Mouse (Mus musculus): ENCODE results near the gene Ulk4. TPM values are rescaled to one million over a fixed set of nuclear protein-coding genes. Genes with fewer than 3 reads are reported as not detected.

The Ulk4 gene
- polyA plus RNA-seq, 1 experiment from 2014 or later: 122 TPM

DNA sequence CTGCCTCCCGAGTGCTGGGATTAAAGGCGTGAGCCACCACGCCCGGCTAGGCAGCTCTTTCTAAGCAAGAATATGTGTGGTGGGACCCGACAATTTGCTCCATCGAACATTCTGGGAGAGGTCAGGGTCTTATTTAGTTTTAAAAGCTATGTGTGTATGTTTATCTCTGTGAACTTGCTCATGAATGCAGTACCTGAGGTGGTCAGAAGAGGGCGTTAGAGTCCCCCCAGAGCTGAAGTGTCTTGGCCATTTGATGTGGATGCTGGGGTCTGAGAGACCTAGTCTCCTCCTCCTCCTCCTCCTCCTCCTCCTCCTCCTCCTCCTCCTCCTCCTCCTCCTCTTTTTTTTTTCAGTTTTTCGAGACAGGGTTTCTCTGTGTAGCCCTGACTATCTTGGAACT, 25.5 kb upstream of the Ulk4 start:
- ATAC-seq (no peak), DNase-seq (ENCODE audit: low spot score) (no peak)
- Histone ChIP-seq H3K9ac (replicated peaks; ENCODE audit: low read depth) (no peak overlapping the region), H3K36me3 (ENCODE audit: insufficient read depth, low read length) (no peaks in the 10 kb centered on the region), H3K9me3 (ENCODE audit: low read length) (no peaks in the 10 kb centered on the region), H3K27ac (ENCODE audit: low read length) (no peak overlapping the region), H3K4me1 (ENCODE audit: insufficient read depth, low read depth, low read length) (peaks cover 11% of the 10 kb centered on the region; the same call in 1 of the 2 replicates), H3K27me3 (replicated peaks; ENCODE audit: insufficient read depth, low read length) (no peaks in the 10 kb centered on the region), H3K4me2 (replicated peaks; ENCODE audit: low read depth, low read length) (no peak overlapping the region), H3K4me3 (ENCODE audit: low read depth, low read length) (no peak overlapping the region)
- TF ChIP-seq EP300 (IDR thresholded peaks at IDR 0.05) (no peak), CTCF (IDR thresholded peaks at IDR 0.05) (peak; percentile 52)
- WGBS: 86% methylated on average over 8 of the region's 8 CpGs

DNA sequence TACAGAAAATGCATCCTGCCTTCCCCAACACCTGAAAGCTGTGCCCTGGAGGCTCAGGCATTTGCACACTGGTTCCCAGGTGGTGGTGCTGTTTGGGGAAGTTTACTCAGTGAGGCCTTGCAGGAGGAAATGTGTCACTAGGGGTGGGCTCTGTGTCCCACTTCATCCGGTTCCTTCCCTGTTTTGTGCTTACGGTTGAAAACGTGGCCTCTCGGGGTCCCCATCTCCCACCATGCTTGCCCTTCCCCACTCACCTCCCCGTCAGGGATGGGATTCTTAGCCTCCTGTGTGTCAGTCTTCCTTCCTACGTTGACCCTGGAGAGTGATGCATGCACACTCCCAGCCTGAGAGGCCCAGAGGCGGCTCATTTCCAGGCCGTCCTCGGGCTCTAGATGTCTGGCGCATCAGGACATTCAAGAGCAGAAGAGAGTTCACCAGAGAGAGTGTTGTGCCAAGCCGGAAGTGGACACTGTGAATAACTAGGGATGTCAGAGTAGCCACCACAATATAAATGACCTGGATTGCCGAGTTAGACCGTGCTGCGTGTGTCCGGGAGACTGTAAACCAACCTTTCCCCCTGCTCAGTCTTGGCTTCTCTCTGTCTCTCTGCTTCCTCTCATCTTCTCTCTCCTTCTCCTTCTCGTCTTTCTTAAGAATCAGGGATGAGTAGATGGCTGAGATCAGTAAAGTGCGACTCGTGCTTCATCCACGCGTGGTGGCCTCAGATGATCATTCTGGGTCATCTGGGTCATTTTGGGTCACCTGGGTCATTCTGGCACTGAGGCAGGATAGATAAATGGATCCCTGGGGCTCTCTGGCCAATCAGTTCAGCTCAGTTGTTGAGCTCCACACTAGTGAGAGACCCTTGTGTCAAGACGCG, 24.3 kb upstream of the Ulk4 start:
- H3K4me1 ChIP-seq (ENCODE audit: insufficient read depth, low read depth, low read length): peaks cover 15% of the 10 kb centered on the region; the same call in 1 of the 2 replicates
- no peak for TF ChIP-seq EP300 (IDR thresholded peaks at IDR 0.05)
- TF ChIP-seq CTCF (IDR thresholded peaks at IDR 0.05): peak; percentile 42
- H3K9me3 ChIP-seq (ENCODE audit: low read length): no peaks in the 10 kb centered on the region
- ATAC-seq (no peak), DNase-seq (ENCODE audit: low spot score) (no peak)
- H3K27ac ChIP-seq (ENCODE audit: low read length): peak overlapping the region; percentile 38; the same call in 1 of the 2 replicates
- WGBS: 64% methylated on average over 22 of the region's 22 CpGs
- H3K4me3 ChIP-seq (ENCODE audit: low read depth, low read length): no peak overlapping the region
- no peaks in the 10 kb centered on the region for H3K27me3 ChIP-seq (replicated peaks; ENCODE audit: insufficient read depth, low read length)
- 0 out of 2 replicates have a peak overlapping the region, but pooled peaks have one; percentile 4 for H3K4me2 ChIP-seq (replicated peaks; ENCODE audit: low read depth, low read length)
- no peak overlapping the region for H3K9ac ChIP-seq (replicated peaks; ENCODE audit: low read depth)
- no peaks in the 10 kb centered on the region for H3K36me3 ChIP-seq (ENCODE audit: insufficient read depth, low read length)

DNA sequence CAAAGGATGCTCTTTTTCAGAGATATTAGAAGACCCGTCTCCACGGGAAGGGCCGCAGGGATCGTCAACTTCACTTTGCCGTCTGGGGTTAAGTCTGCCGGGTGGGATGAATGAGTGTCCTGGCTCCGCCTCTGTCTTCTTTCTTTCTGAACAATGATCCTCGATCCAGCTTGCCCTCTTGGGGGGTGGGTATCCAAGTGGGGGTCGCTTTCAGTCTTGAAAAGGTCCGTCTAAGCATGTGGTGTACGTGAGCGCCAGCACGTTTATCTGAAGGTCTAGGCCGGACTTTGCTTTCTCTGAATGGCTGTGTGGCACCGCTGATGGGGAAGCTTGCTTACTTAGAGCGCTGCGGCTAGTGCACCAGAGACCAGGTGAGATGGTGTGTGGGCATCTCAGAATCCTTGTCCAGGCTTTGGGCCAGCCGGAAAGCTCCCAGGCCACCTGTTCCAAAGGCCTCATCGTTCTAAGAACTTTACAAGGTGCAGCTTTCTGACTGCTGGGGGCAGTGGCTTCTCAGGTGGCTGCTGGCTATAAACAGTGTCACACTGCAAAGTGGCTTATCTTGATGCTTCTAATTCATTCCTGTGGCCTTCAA, 23.1 kb upstream of the Ulk4 start:
- H3K27me3 ChIP-seq (replicated peaks; ENCODE audit: insufficient read depth, low read length): no peaks in the 10 kb centered on the region
- no peak overlapping the region for H3K9ac ChIP-seq (replicated peaks; ENCODE audit: low read depth)
- no peak for DNase-seq (ENCODE audit: low spot score)
- TF ChIP-seq EP300 (IDR thresholded peaks at IDR 0.05) (no peak), CTCF (IDR thresholded peaks at IDR 0.05) (no peak)
- H3K27ac ChIP-seq (ENCODE audit: low read length): no peak overlapping the region
- H3K36me3 ChIP-seq (ENCODE audit: insufficient read depth, low read length): no peaks in the 10 kb centered on the region
- 62% methylated on average over 19 of the region's 19 CpGs for WGBS
- no peak overlapping the region for H3K4me3 ChIP-seq (ENCODE audit: low read depth, low read length)
- no peak for ATAC-seq
- peaks cover 15% of the 10 kb centered on the region; the same call in 1 of the 2 replicates for H3K4me1 ChIP-seq (ENCODE audit: insufficient read depth, low read depth, low read length)
- no peak overlapping the region for H3K4me2 ChIP-seq (replicated peaks; ENCODE audit: low read depth, low read length)
- H3K9me3 ChIP-seq (ENCODE audit: low read length): no peaks in the 10 kb centered on the region

DNA sequence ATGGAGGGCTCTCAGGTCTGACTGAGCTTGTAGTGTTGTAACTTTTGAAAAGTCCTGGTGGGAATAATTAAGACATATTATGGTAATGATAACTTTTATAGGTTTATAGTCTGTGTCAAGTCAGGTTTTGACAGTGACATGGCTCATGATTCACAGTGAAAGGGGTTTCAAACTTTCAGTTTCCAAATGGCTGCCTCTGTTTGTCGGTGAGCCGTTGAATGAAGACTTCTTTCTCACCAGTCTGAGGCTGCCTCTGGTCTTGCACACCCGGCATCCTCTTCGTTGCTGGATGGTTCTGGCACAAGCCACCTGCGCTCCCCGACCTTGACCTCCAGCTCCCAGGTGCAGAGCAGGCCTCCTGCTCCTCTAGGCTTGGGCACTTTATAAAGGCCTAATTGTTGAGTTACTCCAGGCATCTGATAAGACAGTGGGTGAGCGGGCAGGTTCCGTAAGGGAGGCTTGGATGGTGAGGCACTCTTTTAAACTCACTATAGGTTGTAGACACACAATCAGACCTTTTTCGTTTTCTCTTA, 22.3 kb upstream of the Ulk4 start:
- Histone ChIP-seq H3K4me3 (ENCODE audit: low read depth, low read length) (no peak overlapping the region), H3K27ac (ENCODE audit: low read length) (no peak overlapping the region), H3K4me2 (replicated peaks; ENCODE audit: low read depth, low read length) (peak overlapping the region; percentile 84), H3K9ac (replicated peaks; ENCODE audit: low read depth) (no peak overlapping the region), H3K4me1 (ENCODE audit: insufficient read depth, low read depth, low read length) (peaks cover 15% of the 10 kb centered on the region; the same call in 1 of the 2 replicates), H3K9me3 (ENCODE audit: low read length) (no peaks in the 10 kb centered on the region), H3K36me3 (ENCODE audit: insufficient read depth, low read length) (no peaks in the 10 kb centered on the region), H3K27me3 (replicated peaks; ENCODE audit: insufficient read depth, low read length) (no peaks in the 10 kb centered on the region)
- ATAC-seq: no peak
- TF ChIP-seq EP300 (IDR thresholded peaks at IDR 0.05): no peak
- TF ChIP-seq CTCF (IDR thresholded peaks at IDR 0.05): no peak
- DNase-seq (ENCODE audit: low spot score): no peak
- WGBS: 65% methylated on average over 9 of the region's 9 CpGs

DNA sequence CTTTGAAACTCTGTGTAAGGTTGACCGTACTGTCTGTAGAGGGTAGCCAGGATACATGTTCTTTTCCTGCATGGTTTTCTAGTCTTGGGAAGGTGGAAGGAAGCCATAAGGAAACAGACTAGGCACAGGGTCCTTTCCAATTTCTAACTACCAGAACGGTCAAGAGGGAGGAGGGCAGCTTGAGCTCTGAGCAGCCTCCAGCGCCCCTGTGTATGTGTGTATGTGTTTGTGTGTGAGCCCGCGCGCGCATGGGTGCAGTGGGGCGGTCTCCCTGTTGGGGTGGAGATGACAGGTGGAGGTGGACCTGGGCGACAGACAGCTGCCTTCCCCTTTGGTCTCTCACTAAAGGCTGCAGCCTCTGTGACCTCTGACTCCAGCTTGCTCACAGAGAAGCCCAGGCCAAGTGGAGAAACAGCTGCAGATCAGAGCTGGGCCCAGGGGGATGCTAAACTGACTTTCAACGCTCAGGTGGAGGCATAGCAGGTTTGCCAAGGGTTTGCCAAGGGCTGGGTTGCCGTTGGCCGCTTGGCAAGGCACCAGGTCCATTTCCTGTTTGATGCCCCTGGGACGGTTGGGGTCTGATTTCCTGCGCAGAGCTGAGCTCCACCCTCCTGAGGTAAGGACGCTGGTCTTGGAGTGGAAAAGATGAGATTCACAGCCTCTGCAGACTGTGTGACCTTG, 21.6 kb upstream of the Ulk4 start:
- peak overlapping the region; percentile 86 for H3K27ac ChIP-seq (ENCODE audit: low read length)

DNA sequence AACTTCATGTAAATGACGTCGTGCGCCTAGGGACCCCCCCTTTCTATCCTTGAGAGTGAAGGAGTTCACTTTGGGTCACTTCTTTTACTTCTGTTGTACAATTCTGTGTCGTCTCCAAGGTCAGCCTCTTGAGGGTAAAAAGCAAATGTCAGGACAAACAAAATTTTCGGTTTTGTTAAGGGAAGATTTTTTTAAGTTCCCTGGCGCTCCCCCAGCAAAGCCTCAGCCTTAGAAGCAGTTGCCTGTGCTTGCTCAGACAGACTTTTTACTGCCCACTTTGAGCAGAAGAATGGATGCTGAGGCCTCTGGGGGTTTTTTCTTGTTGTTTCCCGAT, 21.0 kb upstream of the Ulk4 start:
- H3K27me3 ChIP-seq (replicated peaks; ENCODE audit: insufficient read depth, low read length): no peaks in the 10 kb centered on the region
- no peaks in the 10 kb centered on the region for H3K9me3 ChIP-seq (ENCODE audit: low read length)
- H3K36me3 ChIP-seq (ENCODE audit: insufficient read depth, low read length): no peaks in the 10 kb centered on the region
- under 1% methylated on average over 7 of the region's 7 CpGs for WGBS
- H3K4me1 ChIP-seq (ENCODE audit: insufficient read depth, low read depth, low read length): peaks cover 15% of the 10 kb centered on the region; the same call in 1 of the 2 replicates
- ATAC-seq (no peak), DNase-seq (ENCODE audit: low spot score) (no peak)
- peak overlapping the region; percentile 86 for H3K27ac ChIP-seq (ENCODE audit: low read length)
- TF ChIP-seq EP300 (IDR thresholded peaks at IDR 0.05) (no peak), CTCF (IDR thresholded peaks at IDR 0.05) (no peak)
- H3K4me3 ChIP-seq (ENCODE audit: low read depth, low read length): peak overlapping the region; percentile 85
- H3K4me2 ChIP-seq (replicated peaks; ENCODE audit: low read depth, low read length): peak overlapping the region; percentile 84
- peak overlapping the region; percentile 86 for H3K9ac ChIP-seq (replicated peaks; ENCODE audit: low read depth)

More for the DNA sequence above, 21.6 kb upstream of the Ulk4 start:
- peaks cover 15% of the 10 kb centered on the region; the same call in 1 of the 2 replicates for H3K4me1 ChIP-seq (ENCODE audit: insufficient read depth, low read depth, low read length)
- no peaks in the 10 kb centered on the region for H3K27me3 ChIP-seq (replicated peaks; ENCODE audit: insufficient read depth, low read length)
- no peak for ATAC-seq
- 17% methylated on average over 15 of the region's 15 CpGs for WGBS
- TF ChIP-seq EP300 (IDR thresholded peaks at IDR 0.05) (no peak), CTCF (IDR thresholded peaks at IDR 0.05) (no peak)
- peak overlapping the region; percentile 85 for H3K4me3 ChIP-seq (ENCODE audit: low read depth, low read length)
- no peaks in the 10 kb centered on the region for H3K36me3 ChIP-seq (ENCODE audit: insufficient read depth, low read length)
- peak; percentile 38 for DNase-seq (ENCODE audit: low spot score)
- H3K9ac ChIP-seq (replicated peaks; ENCODE audit: low read depth): peak overlapping the region; percentile 86
- no peaks in the 10 kb centered on the region for H3K9me3 ChIP-seq (ENCODE audit: low read length)
- peak overlapping the region; percentile 84 for H3K4me2 ChIP-seq (replicated peaks; ENCODE audit: low read depth, low read length)

Measured in lung, postnatal 0 days (tissue).